Mouse (Mus musculus) neural tube, embryonic 15.5 days (tissue): ENCODE data around the gene Ltbp1. TPM values are rescaled to one million over a fixed set of nuclear protein-coding genes. Genes with fewer than 3 reads are reported as not detected.

ENCODE experiments used
- ATAC-seq: fragments of 200-750 bp; cut with Nextera tagmentation; 2 replicates; pipeline ENCODE4 v1.8.0; 2017; ENCODE audit warnings: mild to moderate bottlenecking, moderate TSS enrichment, moderate library complexity; ENCODE audit not compliant: low FRiP score
- H3K27ac ChIP-seq: fragments of 300-500 bp; sonication (generic); replicated peaks from 2 replicates; pipeline ENCODE4 v1.5.1; 2015; ENCODE audit warnings: mild to moderate bottlenecking, inconsistent platforms
- H3K27me3 ChIP-seq: fragments of 300-500 bp; sonication (generic); replicated peaks from 2 replicates; pipeline ENCODE4 v1.6.1; 2015; ENCODE audit warnings: inconsistent platforms
- H3K36me3 ChIP-seq: fragments of 300-500 bp; sonication (generic); 2 replicates; pipeline ENCODE4 v1.6.1; 2015; ENCODE audit warnings: inconsistent platforms
- H3K4me1 ChIP-seq: fragments of 300-500 bp; sonication (generic); 2 replicates; pipeline ENCODE4 v1.6.1; 2015; ENCODE audit warnings: inconsistent platforms
- H3K4me2 ChIP-seq: fragments of 300-500 bp; sonication (generic); 2 replicates; pipeline ENCODE4 v1.6.1; 2015; ENCODE audit warnings: inconsistent platforms, mild to moderate bottlenecking, moderate library complexity
- H3K4me3 ChIP-seq: fragments of 300-500 bp; sonication (generic); replicated peaks from 2 replicates; pipeline ENCODE4 v1.5.1; 2015; ENCODE audit warnings: mild to moderate bottlenecking, inconsistent platforms
- H3K9ac ChIP-seq: fragments of 300-500 bp; sonication (generic); replicated peaks from 2 replicates; pipeline ENCODE4 v1.6.1; 2015; ENCODE audit warnings: mild to moderate bottlenecking, inconsistent platforms
- H3K9me3 ChIP-seq: fragments of 300-500 bp; sonication (generic); replicated peaks from 2 replicates; pipeline ENCODE4 v1.6.1; 2016; ENCODE audit warnings: inconsistent platforms
- WGBS: fragments of 180-500 bp; shearing (Covaris S2); methylation state at CpG from one replicate; pipeline ENCODE4 v1.1.7; 2015; ENCODE audit warnings: mixed read lengths; 5-methylcytosine and 5-hydroxymethylcytosine counted together
- polyA plus RNA-seq: library from polyadenylated mRNA; unstranded; fragments of >200 nt; fragmentation: Nextera tagmentation; extraction: Ambion mirVana; gene quantifications from 2 replicates; pipeline ENCODE4 v1.2.1, GENCODE M21; 2015

Gene Ltbp1
- polyA plus RNA-seq, 1 experiment from 2014 or later, result 3.6 TPM

- 85% methylated on average over 10 of the region's 10 CpGs for WGBS
- Histone ChIP-seq H3K4me2 (no peak overlapping the region), H3K27ac (no peak overlapping the region), H3K9me3 (no peaks in the 10 kb centered on the region), H3K9ac (no peak overlapping the region), H3K36me3 (no peaks in the 10 kb centered on the region), H3K4me1 (no peaks in the 10 kb centered on the region), H3K27me3 (no peaks in the 10 kb centered on the region), H3K4me3 (no peak overlapping the region)
- no peak for ATAC-seq
These were observed 322.8 kb downstream of the Ltbp1 start for GRCm38 (mm10) chr17:75328102-75328639.

GRCm38 (mm10) chr17:75330366-75330765 lies 325.0 kb downstream of the Ltbp1 start:
- H3K27ac ChIP-seq, result no peak overlapping the region
- WGBS, result 93% methylated on average over 6 of the region's 6 CpGs

GRCm38 (mm10) chr17:75331421-75331951 lies 326.1 kb downstream of the Ltbp1 start:
- Histone ChIP-seq H3K36me3 (no peaks in the 10 kb centered on the region), H3K4me2 (no peak overlapping the region), H3K9ac (no peak overlapping the region), H3K27me3 (no peaks in the 10 kb centered on the region), H3K27ac (no peak overlapping the region), H3K4me3 (no peak overlapping the region), H3K9me3 (no peaks in the 10 kb centered on the region), H3K4me1 (no peaks in the 10 kb centered on the region)
- WGBS, result 92% methylated on average over 6 of the region's 6 CpGs
- ATAC-seq, result no peak

More at GRCm38 (mm10) chr17:75330366-75330765, 325.0 kb downstream of the Ltbp1 start:
- Histone ChIP-seq H3K4me2 (no peak overlapping the region), H3K9ac (no peak overlapping the region), H3K36me3 (no peaks in the 10 kb centered on the region), H3K9me3 (no peaks in the 10 kb centered on the region), H3K4me3 (no peak overlapping the region), H3K27me3 (no peaks in the 10 kb centered on the region), H3K4me1 (no peaks in the 10 kb centered on the region)
- ATAC-seq, result no peak

- Histone ChIP-seq H3K36me3 (no peaks in the 10 kb centered on the region), H3K9ac (no peak overlapping the region), H3K27ac (no peak overlapping the region), H3K27me3 (no peaks in the 10 kb centered on the region), H3K4me1 (no peaks in the 10 kb centered on the region), H3K4me2 (no peak overlapping the region), H3K9me3 (no peaks in the 10 kb centered on the region), H3K4me3 (no peak overlapping the region)
- WGBS, result 97% methylated on average over 6 of the region's 6 CpGs
- ATAC-seq, result no peak
These were observed 326.9 kb downstream of the Ltbp1 start for GRCm38 (mm10) chr17:75332289-75332688.

GRCm38 (mm10) chr17:75333011-75333410 lies 327.6 kb downstream of the Ltbp1 start:
- Histone ChIP-seq H3K4me2 (no peak overlapping the region), H3K36me3 (no peaks in the 10 kb centered on the region), H3K4me1 (no peaks in the 10 kb centered on the region), H3K9me3 (no peaks in the 10 kb centered on the region), H3K27ac (no peak overlapping the region), H3K9ac (no peak overlapping the region), H3K27me3 (no peaks in the 10 kb centered on the region), H3K4me3 (no peak overlapping the region)
- no peak for ATAC-seq
- WGBS, result 92% methylated on average over 9 of the region's 9 CpGs

- no peak overlapping the region for H3K9ac ChIP-seq
- no peak overlapping the region for H3K27ac ChIP-seq
- no peaks in the 10 kb centered on the region for H3K9me3 ChIP-seq
- H3K4me1 ChIP-seq, result no peaks in the 10 kb centered on the region
- H3K36me3 ChIP-seq, result no peaks in the 10 kb centered on the region
- H3K4me3 ChIP-seq, result no peak overlapping the region
- H3K4me2 ChIP-seq, result no peak overlapping the region
- H3K27me3 ChIP-seq, result no peaks in the 10 kb centered on the region
- 90% methylated on average over 13 of the region's 13 CpGs for WGBS
- ATAC-seq, result no peak
These were observed 328.4 kb downstream of the Ltbp1 start for GRCm38 (mm10) chr17:75333759-75334158.

- WGBS, result 92% methylated on average over 9 of the region's 9 CpGs
- Histone ChIP-seq H3K4me3 (no peak overlapping the region), H3K4me2 (no peak overlapping the region), H3K9ac (no peak overlapping the region), H3K4me1 (no peaks in the 10 kb centered on the region), H3K36me3 (no peaks in the 10 kb centered on the region), H3K27me3 (no peaks in the 10 kb centered on the region), H3K9me3 (no peaks in the 10 kb centered on the region), H3K27ac (no peak overlapping the region)
- no peak for ATAC-seq
These were observed 330.3 kb downstream of the Ltbp1 start for GRCm38 (mm10) chr17:75335649-75336048.

- H3K27ac ChIP-seq, result no peak overlapping the region
- no peak overlapping the region for H3K4me3 ChIP-seq
- no peaks in the 10 kb centered on the region for H3K36me3 ChIP-seq
- 87% methylated on average over 4 of the region's 4 CpGs for WGBS
- no peaks in the 10 kb centered on the region for H3K4me1 ChIP-seq
- no peak overlapping the region for H3K4me2 ChIP-seq
- H3K9me3 ChIP-seq, result no peaks in the 10 kb centered on the region
- ATAC-seq, result no peak
- H3K9ac ChIP-seq, result no peak overlapping the region
- no peaks in the 10 kb centered on the region for H3K27me3 ChIP-seq
These were observed 335.9 kb downstream of the Ltbp1 start for GRCm38 (mm10) chr17:75341227-75341626.

GRCm38 (mm10) chr17:75345116-75345515 lies 339.7 kb downstream of the Ltbp1 start:
- no peaks in the 10 kb centered on the region for H3K36me3 ChIP-seq
- H3K27ac ChIP-seq, result no peak overlapping the region
- no peaks in the 10 kb centered on the region for H3K4me1 ChIP-seq
- no peak overlapping the region for H3K4me3 ChIP-seq
- ATAC-seq, result no peak
- H3K4me2 ChIP-seq, result no peak overlapping the region
- WGBS, result 87% methylated on average over 3 of the region's 3 CpGs
- no peaks in the 10 kb centered on the region for H3K9me3 ChIP-seq
- no peaks in the 10 kb centered on the region for H3K27me3 ChIP-seq
- H3K9ac ChIP-seq, result no peak overlapping the region

GRCm38 (mm10) chr17:75347414-75347813 lies 342.0 kb downstream of the Ltbp1 start:
- Histone ChIP-seq H3K36me3 (no peaks in the 10 kb centered on the region), H3K4me3 (no peak overlapping the region), H3K4me2 (no peak overlapping the region), H3K9me3 (no peaks in the 10 kb centered on the region), H3K9ac (no peak overlapping the region), H3K4me1 (no peaks in the 10 kb centered on the region), H3K27me3 (no peaks in the 10 kb centered on the region), H3K27ac (no peak overlapping the region)
- WGBS, result 98% methylated on average over 4 of the region's 4 CpGs
- no peak for ATAC-seq

GRCm38 (mm10) chr17:75349109-75349508 lies 343.7 kb downstream of the Ltbp1 start:
- H3K27ac ChIP-seq, result no peak overlapping the region
- H3K9me3 ChIP-seq, result no peaks in the 10 kb centered on the region
- H3K4me3 ChIP-seq, result no peak overlapping the region
- H3K9ac ChIP-seq, result no peak overlapping the region
- no peaks in the 10 kb centered on the region for H3K27me3 ChIP-seq
- H3K36me3 ChIP-seq, result no peaks in the 10 kb centered on the region
- ATAC-seq, result no peak
- 93% methylated on average over 8 of the region's 8 CpGs for WGBS
- H3K4me1 ChIP-seq, result no peaks in the 10 kb centered on the region
- no peak overlapping the region for H3K4me2 ChIP-seq

- Histone ChIP-seq H3K27ac (no peak overlapping the region), H3K9me3 (no peaks in the 10 kb centered on the region), H3K4me3 (no peak overlapping the region), H3K9ac (no peak overlapping the region), H3K36me3 (no peaks in the 10 kb centered on the region), H3K4me2 (no peak overlapping the region), H3K27me3 (no peaks in the 10 kb centered on the region), H3K4me1 (no peaks in the 10 kb centered on the region)
- 90% methylated on average over 3 of the region's 3 CpGs for WGBS
- no peak for ATAC-seq
These were observed 344.2 kb downstream of the Ltbp1 start for GRCm38 (mm10) chr17:75349602-75350001.
